Mouse (Mus musculus) T-helper 2 cell (primary cell): Measurements from ENCODE around the gene Cpxm1.

Experiments
- in situ Hi-C: fragments of 300-600 bp; cut with MboI, MseI; formaldehyde crosslinking; loops from one replicate; pipeline ENCODE4 v1.15.1; 2025; ENCODE audit warnings: high pct_unique_total_duplicates

Gene Cpxm1

GRCm38 (mm10) chr2:130397186-130397985 lies at the start of gene Cpxm1:
Gene Cpxm1, minus strand, starts transcription at chr2:130397574.
- in situ Hi-C loops, result no loop called here

GRCm38 (mm10) chr2:130442162-130442561 lies 44.8 kb upstream of the Cpxm1 start:
- in situ Hi-C loops, result no loop called here

GRCm38 (mm10) chr2:130439840-130440480 lies 42.6 kb upstream of the Cpxm1 start:
- in situ Hi-C loops, result no loop called here

GRCm38 (mm10) chr2:130438861-130439260 lies 41.5 kb upstream of the Cpxm1 start:
- in situ Hi-C loops, result no loop called here

- in situ Hi-C loops, result no loop called here
Observed at GRCm38 (mm10) chr2:130436769-130437168, 39.4 kb upstream of the Cpxm1 start.

- in situ Hi-C loops, result no loop called here
Observed at GRCm38 (mm10) chr2:130433152-130433551, 35.8 kb upstream of the Cpxm1 start.

- in situ Hi-C loops, result no loop called here
Observed at GRCm38 (mm10) chr2:130432157-130432556, 34.8 kb upstream of the Cpxm1 start.

- in situ Hi-C loops, result no loop called here
Observed at GRCm38 (mm10) chr2:130430484-130430883, 33.1 kb upstream of the Cpxm1 start.

GRCm38 (mm10) chr2:130429851-130430250 lies 32.5 kb upstream of the Cpxm1 start:
- in situ Hi-C loops, result no loop called here

- in situ Hi-C loops, result no loop called here
Observed at GRCm38 (mm10) chr2:130425112-130425511, 27.7 kb upstream of the Cpxm1 start.

- in situ Hi-C loops, result no loop called here
Observed at GRCm38 (mm10) chr2:130424126-130424853, 26.9 kb upstream of the Cpxm1 start, which contains the start of the genes Vps16 and Pced1a. Gene Vps16, plus strand, starts transcription at chr2:130424339. Gene Pced1a, minus strand, starts transcription at chr2:130424701.

- in situ Hi-C loops, result no loop called here
Observed at GRCm38 (mm10) chr2:130423397-130424125, 26.2 kb upstream of the Cpxm1 start.

- in situ Hi-C loops, result no loop called here
Observed at GRCm38 (mm10) chr2:130421781-130422620, 24.6 kb upstream of the Cpxm1 start.

- in situ Hi-C loops, result no loop called here
Observed at GRCm38 (mm10) chr2:130414094-130414856, 16.9 kb upstream of the Cpxm1 start.

- in situ Hi-C loops, result no loop called here
Observed at GRCm38 (mm10) chr2:130412775-130413174, 15.4 kb upstream of the Cpxm1 start.

- in situ Hi-C loops, result no loop called here
Observed at GRCm38 (mm10) chr2:130411558-130412495, 14.5 kb upstream of the Cpxm1 start.

GRCm38 (mm10) chr2:130408194-130408593 lies 10.8 kb upstream of the Cpxm1 start:
- in situ Hi-C loops, result loop anchor here (5.0 kb wide), 1 partner anchor 116 kb away; no protein-coding TSS in a partner anchor

GRCm38 (mm10) chr2:130406178-130406577 lies 8.8 kb upstream of the Cpxm1 start, which contains the start of gene Tmem239:
Gene Tmem239, plus strand, starts transcription at chr2:130406478.
- in situ Hi-C loops, result loop anchor here (5.0 kb wide), 1 partner anchor 114 kb away; no protein-coding TSS in a partner anchor
